Mouse (Mus musculus): ENCODE results near the gene Pi4k2a. TPM values are rescaled to one million over a fixed set of nuclear protein-coding genes. Genes with fewer than 3 reads are reported as not detected.
A peak's percentile ranks its signal among the peaks of the same experiment; 100 is the strongest.

The Pi4k2a gene
- polyA plus RNA-seq, 1 experiment from 2014 or later: 33.2 TPM

DNA sequence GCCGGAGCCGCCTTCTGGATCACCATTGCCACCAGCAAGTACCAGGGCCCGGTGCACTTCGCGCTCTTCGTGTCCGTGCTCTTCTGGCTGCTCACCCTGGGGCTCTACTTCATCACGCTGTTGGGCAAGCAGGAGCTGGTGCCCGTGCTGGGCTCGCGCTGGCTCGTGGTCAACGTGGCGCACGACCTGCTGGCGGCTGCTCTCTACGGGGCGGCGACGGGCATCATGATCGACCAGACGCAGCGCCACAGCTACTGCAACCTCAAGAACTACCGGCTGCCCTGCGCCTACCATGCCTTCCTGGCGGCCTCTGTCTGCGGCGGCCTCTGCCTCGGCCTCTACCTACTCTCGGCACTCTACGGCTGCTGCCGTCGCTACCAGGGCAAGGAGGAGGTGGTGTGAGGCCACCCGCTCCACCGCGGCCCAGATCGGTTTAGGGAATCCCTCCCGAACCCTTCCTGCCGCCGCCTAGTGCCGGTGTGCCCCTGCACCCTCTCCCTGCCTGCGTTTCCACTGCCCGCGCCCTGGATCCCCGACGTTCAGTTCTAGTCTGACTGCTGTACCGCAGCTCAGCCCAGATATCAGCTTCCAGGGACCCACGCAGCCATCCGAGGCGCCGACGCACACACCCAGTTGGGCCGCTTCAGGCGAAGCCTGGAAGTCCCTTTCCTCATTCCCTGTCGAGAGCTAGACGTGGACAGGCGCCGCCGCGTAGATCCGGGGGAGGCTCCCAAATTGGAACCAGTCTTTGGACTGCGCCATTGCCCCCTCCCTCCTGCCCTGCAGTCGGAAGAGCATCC is 57.7 kb downstream of the Pi4k2a start:
- Histone ChIP-seq H3K4me2 (ENCODE audit: low read length) (peak overlapping the region; percentile 76), H3K9ac (ENCODE audit: low read depth, low read length) (peak overlapping the region; percentile 89), H3K27ac (peak overlapping the region; percentile 87), H3K9me3 (replicated peaks; ENCODE audit: low read length) (no peaks in the 10 kb centered on the region), H3K4me1 (replicated peaks; ENCODE audit: insufficient read depth, low read length) (peaks cover 7% of the 10 kb centered on the region), H3K36me3 (ENCODE audit: insufficient read depth, low read length) (0 out of 2 replicates have a peak, but pooled peaks cover 6% of the 10 kb centered on the region), H3K4me3 (replicated peaks; ENCODE audit: low read depth, low read length) (peak overlapping the region; percentile 70), H3K27me3 (ENCODE audit: insufficient read depth, low read length) (no peaks in the 10 kb centered on the region)
- DNase-seq (ENCODE audit: low spot score): peak; percentile 86
- no peak for TF ChIP-seq CTCF (IDR thresholded peaks at IDR 0.05; ENCODE audit: low read depth)
- peak; percentile 55 for ATAC-seq (replicated peaks; ENCODE audit: low FRiP score, low read depth)
- under 1% methylated on average over 62 of the region's 63 CpGs for WGBS

- Histone ChIP-seq H3K9me3 (replicated peaks; ENCODE audit: low read length) (no peaks in the 10 kb centered on the region), H3K27ac (peak overlapping the region; percentile 87), H3K9ac (ENCODE audit: low read depth, low read length) (peak overlapping the region; percentile 89), H3K4me1 (replicated peaks; ENCODE audit: insufficient read depth, low read length) (peaks cover 7% of the 10 kb centered on the region), H3K27me3 (ENCODE audit: insufficient read depth, low read length) (no peaks in the 10 kb centered on the region), H3K4me3 (replicated peaks; ENCODE audit: low read depth, low read length) (peak overlapping the region; percentile 70), H3K36me3 (ENCODE audit: insufficient read depth, low read length) (0 out of 2 replicates have a peak, but pooled peaks cover 6% of the 10 kb centered on the region), H3K4me2 (ENCODE audit: low read length) (peak overlapping the region; percentile 76)
- 14% methylated on average over 7 of the region's 7 CpGs for WGBS
- no peak for DNase-seq (ENCODE audit: low spot score)
- peak; percentile 64 for ATAC-seq (replicated peaks; ENCODE audit: low FRiP score, low read depth)
- no peak for TF ChIP-seq CTCF (IDR thresholded peaks at IDR 0.05; ENCODE audit: low read depth)
Observed at GRCm38 (mm10) chr19:42148569-42148860, 58.2 kb downstream of the Pi4k2a start.

DNA sequence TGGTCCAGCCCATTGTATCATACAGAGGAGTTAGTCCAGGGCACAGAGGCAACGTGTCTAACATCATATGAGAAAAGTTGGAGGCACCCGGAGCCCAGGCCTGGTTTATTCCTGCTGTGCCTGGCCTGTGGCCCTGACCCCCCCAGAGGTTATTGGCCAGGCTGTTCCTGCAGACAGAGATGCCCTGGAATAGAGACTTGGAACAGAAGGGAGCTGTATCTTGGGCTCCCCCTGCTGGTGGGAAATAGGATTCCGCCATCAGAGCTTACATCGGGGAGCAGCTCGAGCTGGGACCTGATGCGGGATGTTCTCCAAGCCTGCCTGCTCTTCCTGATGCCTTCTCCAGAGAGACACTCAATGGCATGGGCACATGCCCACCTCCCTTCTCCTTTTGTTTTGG is 61.7 kb downstream of the Pi4k2a start:
- peak; percentile 95 for TF ChIP-seq CTCF (IDR thresholded peaks at IDR 0.05; ENCODE audit: low read depth)
- no peak; the same call in 1 of the 2 replicates for ATAC-seq (replicated peaks; ENCODE audit: low FRiP score, low read depth)
- Histone ChIP-seq H3K36me3 (ENCODE audit: insufficient read depth, low read length) (0 out of 2 replicates have a peak, but pooled peaks cover 6% of the 10 kb centered on the region), H3K4me3 (replicated peaks; ENCODE audit: low read depth, low read length) (no peak overlapping the region), H3K4me2 (ENCODE audit: low read length) (no peak overlapping the region), H3K27me3 (ENCODE audit: insufficient read depth, low read length) (no peaks in the 10 kb centered on the region), H3K9ac (ENCODE audit: low read depth, low read length) (no peak overlapping the region), H3K4me1 (replicated peaks; ENCODE audit: insufficient read depth, low read length) (peaks cover 7% of the 10 kb centered on the region), H3K27ac (no peak overlapping the region), H3K9me3 (replicated peaks; ENCODE audit: low read length) (no peaks in the 10 kb centered on the region)
- WGBS: 4% methylated on average over 6 of the region's 6 CpGs
- DNase-seq (ENCODE audit: low spot score): peak; percentile 91

DNA sequence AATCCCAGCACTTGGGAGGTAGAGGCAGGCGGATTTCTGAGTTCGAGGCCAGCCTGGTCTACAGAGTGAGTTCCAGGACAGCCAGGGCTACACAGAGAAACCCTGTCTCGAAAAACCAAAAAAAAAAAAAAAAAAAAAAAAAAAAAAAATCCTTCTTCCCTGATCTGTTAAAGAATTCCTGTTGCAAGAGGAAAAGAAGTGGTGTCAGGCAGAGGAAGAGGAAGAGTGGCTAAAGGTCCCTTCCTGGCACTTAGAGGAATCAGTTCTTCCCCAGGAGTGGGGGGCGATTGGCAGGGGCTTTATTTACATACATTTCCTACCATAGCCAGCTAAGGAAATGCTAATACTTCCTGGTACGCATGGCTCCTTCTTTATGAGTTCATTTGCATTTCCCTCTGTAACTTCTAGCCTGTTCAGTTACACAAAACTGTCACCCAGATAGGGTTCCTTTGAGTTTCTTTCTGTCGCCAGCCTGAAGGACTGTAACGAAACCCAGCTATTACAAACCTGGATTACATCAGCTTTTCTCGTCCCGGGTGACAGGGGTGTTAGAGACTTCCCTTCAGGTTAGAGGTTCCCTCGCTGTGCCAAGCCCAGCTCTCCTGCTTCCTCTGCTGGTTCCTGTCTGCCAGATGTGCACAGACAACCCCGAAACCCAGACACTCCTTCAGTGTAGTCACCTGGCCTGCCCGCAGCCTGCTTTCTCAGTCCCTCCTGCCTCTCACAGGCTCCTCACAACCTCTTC is 67.4 kb downstream of the Pi4k2a start:
- Histone ChIP-seq H3K4me3 (replicated peaks; ENCODE audit: low read depth, low read length) (no peak overlapping the region), H3K4me1 (replicated peaks; ENCODE audit: insufficient read depth, low read length) (0 out of 2 replicates have a peak, but pooled peaks cover 3% of the 10 kb centered on the region), H3K27me3 (ENCODE audit: insufficient read depth, low read length) (no peaks in the 10 kb centered on the region), H3K4me2 (ENCODE audit: low read length) (no peak overlapping the region), H3K36me3 (ENCODE audit: insufficient read depth, low read length) (no peaks in the 10 kb centered on the region), H3K27ac (peak overlapping the region; percentile 42; the same call in 1 of the 2 replicates), H3K9ac (ENCODE audit: low read depth, low read length) (no peak overlapping the region), H3K9me3 (replicated peaks; ENCODE audit: low read length) (no peaks in the 10 kb centered on the region)
- WGBS: 53% methylated on average over 12 of the region's 12 CpGs
- no peak for ATAC-seq (replicated peaks; ENCODE audit: low FRiP score, low read depth)
- no peak for DNase-seq (ENCODE audit: low spot score)
- TF ChIP-seq CTCF (IDR thresholded peaks at IDR 0.05; ENCODE audit: low read depth): no peak

- 33% methylated on average over 13 of the region's 13 CpGs for WGBS
- H3K36me3 ChIP-seq (ENCODE audit: insufficient read depth, low read length): no peaks in the 10 kb centered on the region
- ATAC-seq (replicated peaks; ENCODE audit: low FRiP score, low read depth) (no peak), DNase-seq (ENCODE audit: low spot score) (no peak)
- H3K27me3 ChIP-seq (ENCODE audit: insufficient read depth, low read length): no peaks in the 10 kb centered on the region
- no peak overlapping the region for H3K4me3 ChIP-seq (replicated peaks; ENCODE audit: low read depth, low read length)
- 0 out of 2 replicates have a peak, but pooled peaks cover 3% of the 10 kb centered on the region for H3K4me1 ChIP-seq (replicated peaks; ENCODE audit: insufficient read depth, low read length)
- H3K9ac ChIP-seq (ENCODE audit: low read depth, low read length): no peak overlapping the region
- H3K9me3 ChIP-seq (replicated peaks; ENCODE audit: low read length): no peaks in the 10 kb centered on the region
- peak; percentile 35 for TF ChIP-seq CTCF (IDR thresholded peaks at IDR 0.05; ENCODE audit: low read depth)
- H3K4me2 ChIP-seq (ENCODE audit: low read length): no peak overlapping the region
- no peak overlapping the region for H3K27ac ChIP-seq
Observed at GRCm38 (mm10) chr19:42158246-42159017, 68.2 kb downstream of the Pi4k2a start.

DNA sequence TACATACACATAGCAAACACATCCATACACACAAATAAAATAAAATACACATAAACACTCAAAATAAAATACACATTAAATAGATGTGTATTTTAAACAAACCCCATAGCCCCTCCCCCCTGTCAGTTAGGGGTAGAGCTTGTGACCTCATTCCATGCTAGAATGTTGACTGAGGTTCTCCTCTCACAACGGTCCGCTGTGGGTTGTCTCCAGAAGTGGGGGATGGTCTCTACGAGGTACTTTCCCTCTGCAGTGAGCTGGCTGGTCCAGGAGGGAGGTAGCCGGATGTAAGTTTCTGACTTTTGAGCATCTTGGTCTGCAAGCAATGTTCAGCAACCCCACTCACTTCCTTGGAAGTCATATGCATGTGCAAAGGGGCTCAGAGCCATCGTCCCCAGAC is 73.5 kb downstream of the Pi4k2a start, which contains the start of gene Zfyve27:
Gene Zfyve27, plus strand, starts transcription at position 188 of the 400 bp plus-strand sequence.
- Histone ChIP-seq H3K4me1 (replicated peaks; ENCODE audit: insufficient read depth, low read length) (peaks cover 5% of the 10 kb centered on the region; the same call in 1 of the 2 replicates), H3K9ac (ENCODE audit: low read depth, low read length) (no peak within 1 kb of the TSS), H3K4me2 (ENCODE audit: low read length) (peak within 1 kb of the TSS; percentile 22; the same call in 1 of the 2 replicates), H3K27ac (no peak within 1 kb of the TSS), H3K36me3 (ENCODE audit: insufficient read depth, low read length) (no peaks in the 10 kb centered on the region), H3K4me3 (replicated peaks; ENCODE audit: low read depth, low read length) (no peak within 1 kb of the TSS), H3K9me3 (replicated peaks; ENCODE audit: low read length) (no peaks in the 10 kb centered on the region), H3K27me3 (ENCODE audit: insufficient read depth, low read length) (no peaks in the 10 kb centered on the region)
- no peak for DNase-seq (ENCODE audit: low spot score)
- no peak for TF ChIP-seq CTCF (IDR thresholded peaks at IDR 0.05; ENCODE audit: low read depth)
- WGBS: 28% methylated on average over 5 of the region's 5 CpGs
- ATAC-seq (replicated peaks; ENCODE audit: low FRiP score, low read depth): no peak; the same call in 1 of the 2 replicates

Measured in kidney, postnatal 0 days (tissue).